Mouse (Mus musculus) ovary, adult 10 weeks (tissue): ENCODE results near the gene Tmed10. TPM values are rescaled to one million over a fixed set of nuclear protein-coding genes. Genes with fewer than 3 reads are reported as not detected.

Experiments used
- polyA plus RNA-seq: library from polyadenylated mRNA; stranded (reverse); fragments of 350-450 nt; fragmentation: Illumina TruSeq; extraction: RNeasy Lipid Tissue Mini Kit (QIAGEN cat#74804); gene quantifications from one replicate; pipeline ENCODE4 v1.2.3, GENCODE M21; 2014

The Tmed10 gene
- polyA plus RNA-seq = 527 TPM

GRCm38 (mm10) chr12:85374561-85375272 lies at the start of gene Tmed10:
Gene Tmed10, minus strand, starts transcription at chr12:85374847.

GRCm38 (mm10) chr12:85339243-85339729 lies 35.4 kb downstream of the Tmed10 start, which contains the start of gene Nek9:
Gene Nek9, minus strand, starts transcription at chr12:85339362.

Other genes starting within 250 kb of the Tmed10 start
- not detected for gene Rps6kl1, start 223.6 kb downstream of the Tmed10 start, polyA plus RNA-seq
- gene Pgf, start 197.1 kb downstream of the Tmed10 start, polyA plus RNA-seq = 0.66 TPM
- 1.1 TPM for gene Eif2b2, start 155.4 kb downstream of the Tmed10 start, polyA plus RNA-seq
- 36.7 TPM for gene Mlh3, start 104.2 kb downstream of the Tmed10 start, polyA plus RNA-seq
- 13.0 TPM for gene Acyp1, start 86.4 kb downstream of the Tmed10 start, polyA plus RNA-seq
- 0.88 TPM for gene Zc2hc1c, start 86.3 kb downstream of the Tmed10 start, polyA plus RNA-seq
- 75.6 TPM for gene Nek9, start 35.5 kb downstream of the Tmed10 start, polyA plus RNA-seq
- 26.3 TPM for gene Fos, start 99.0 kb upstream of the Tmed10 start, polyA plus RNA-seq
- 0.40 TPM for gene Jdp2, start 224.2 kb upstream of the Tmed10 start, polyA plus RNA-seq